In genomic region chr8:49729156-49729555, GRCm38 (mm10) we compare ENCODE assay signal across 23 mouse cellular contexts.
DNase-seq lines count a peak whose midpoint lies in the region; ATAC-seq lines count a peak whose summit lies in the region.
"Had no signal": no experiment of that assay in that cellular context is flagged by ENCODE, and none has a peak within 500 bp of the region (broad histone marks: within the 10 kb centered on the region; RNA-seq: fewer than 3 reads in every experiment).

No protein-coding gene starts in this region.

- no peak overlapping the region for H3K27ac ChIP-seq in forebrain, embryonic 14.5 days (ENCODE audit: low read depth, low read length)
- no peak overlapping the region for H3K27ac ChIP-seq in forebrain, embryonic 10.5 days
- H3K27ac ChIP-seq in neural tube, embryonic 13.5 days (replicated peaks) = peak overlapping the region; percentile 0; the same call in 1 of the 2 replicates
- H3K27ac ChIP-seq in embryonic facial prominence, embryonic 12.5 days = no peak overlapping the region
- H3K27ac ChIP-seq: embryonic facial prominence, embryonic 15.5 days; heart, embryonic 13.5 days; hindbrain, embryonic 15.5 days; kidney, embryonic 15.5 days; left cerebral cortex, adult 2 months; liver, embryonic 13.5 days; midbrain, embryonic 15.5 days had no signal

- no peak for ATAC-seq in forebrain, embryonic 14.5 days
- peak; percentile 80; the same call in 1 of the 2 replicates for ATAC-seq in neural tube, embryonic 13.5 days (ENCODE audit: low read depth)
- ATAC-seq in embryonic facial prominence, embryonic 12.5 days (ENCODE audit: insufficient number of reproducible peaks, insufficient read depth, low FRiP score, low TSS enrichment) = peak; percentile 64; the same call in 1 of the 2 replicates
- ATAC-seq: intestine, embryonic 16.5 days; midbrain, embryonic 15.5 days had no signal

- H3K9ac ChIP-seq in forebrain, embryonic 14.5 days (ENCODE audit: low read length) = no peak overlapping the region
- no peak overlapping the region for H3K9ac ChIP-seq in neural tube, embryonic 13.5 days
- no peak overlapping the region for H3K9ac ChIP-seq in embryonic facial prominence, embryonic 12.5 days
- H3K9ac ChIP-seq: embryonic facial prominence, embryonic 15.5 days; heart, embryonic 13.5 days; hindbrain, embryonic 15.5 days; kidney, embryonic 15.5 days; liver, embryonic 13.5 days; midbrain, embryonic 15.5 days had no signal

- no peaks in the 10 kb centered on the region for H3K27me3 ChIP-seq in forebrain, embryonic 14.5 days (replicated peaks; ENCODE audit: control insufficient read depth, insufficient read depth, low read length)
- no peaks in the 10 kb centered on the region for H3K27me3 ChIP-seq in forebrain, embryonic 10.5 days (ENCODE audit: poor library complexity, severe bottlenecking)
- no peaks in the 10 kb centered on the region for H3K27me3 ChIP-seq in neural tube, embryonic 13.5 days
- H3K27me3 ChIP-seq in embryonic facial prominence, embryonic 12.5 days = no peaks in the 10 kb centered on the region
- H3K27me3 ChIP-seq: embryonic facial prominence, embryonic 15.5 days; heart, embryonic 13.5 days; hindbrain, embryonic 15.5 days; kidney, embryonic 15.5 days; liver, embryonic 13.5 days; midbrain, embryonic 15.5 days had no signal

- 50% methylated on average over 2 of the region's 2 CpGs for WGBS in forebrain, embryonic 14.5 days
- 82% methylated on average over 2 of the region's 2 CpGs for WGBS in forebrain, embryonic 10.5 days
- 19% methylated on average over 2 of the region's 2 CpGs for WGBS in neural tube, embryonic 13.5 days
- WGBS in embryonic facial prominence, embryonic 12.5 days = 35% methylated on average over 2 of the region's 2 CpGs

- H3K4me2 ChIP-seq in forebrain, embryonic 14.5 days (ENCODE audit: low read length) = no peak overlapping the region
- H3K4me2 ChIP-seq in neural tube, embryonic 13.5 days = no peak overlapping the region
- H3K4me2 ChIP-seq in embryonic facial prominence, embryonic 12.5 days (replicated peaks) = no peak overlapping the region
- H3K4me2 ChIP-seq: embryonic facial prominence, embryonic 15.5 days; heart, embryonic 13.5 days; hindbrain, embryonic 15.5 days; kidney, embryonic 15.5 days; liver, embryonic 13.5 days; midbrain, embryonic 15.5 days had no signal

- H3K4me1 ChIP-seq in forebrain, embryonic 14.5 days (ENCODE audit: control insufficient read depth, insufficient read depth, low read length) = no peaks in the 10 kb centered on the region
- H3K4me1 ChIP-seq in forebrain, embryonic 10.5 days = no peaks in the 10 kb centered on the region
- peaks cover 4% of the 10 kb centered on the region; the same call in 1 of the 2 replicates for H3K4me1 ChIP-seq in neural tube, embryonic 13.5 days (replicated peaks)
- H3K4me1 ChIP-seq in embryonic facial prominence, embryonic 12.5 days = no peaks in the 10 kb centered on the region
- H3K4me1 ChIP-seq: embryonic facial prominence, embryonic 15.5 days; heart, embryonic 13.5 days; hindbrain, embryonic 15.5 days; kidney, embryonic 15.5 days; liver, embryonic 13.5 days; midbrain, embryonic 15.5 days had no signal

- peak; percentile 14 for DNase-seq in forebrain, embryonic 14.5 days (ENCODE audit: low spot score)
- no peak for DNase-seq in forebrain, embryonic 10.5 days (ENCODE audit: extremely low spot score, low spot score)
- no peak for DNase-seq in neural tube, embryonic 10.5 days (ENCODE audit: extremely low spot score, low spot score)
- no peak for DNase-seq in kidney, adult 9 months
- no peak for DNase-seq in spleen, postnatal 4 days (ENCODE audit: low spot score in 2 of 2)
- DNase-seq: B cell, adult 2 months; cerebellum, adult 9-10 months; heart, adult 18-20 months; kidney, postnatal 4 days; layer of hippocampus, adult 9-11 months; liver, embryonic 13.5 days; right cerebral cortex, postnatal 14 days; spleen, adult 18-20 months; thymus, adult 2 months had no signal

- no peak overlapping the region for H3K4me3 ChIP-seq in forebrain, embryonic 14.5 days (ENCODE audit: low read depth, low read length)
- no peak overlapping the region for H3K4me3 ChIP-seq in forebrain, embryonic 10.5 days
- no peak overlapping the region for H3K4me3 ChIP-seq in neural tube, embryonic 13.5 days
- no peak overlapping the region for H3K4me3 ChIP-seq in embryonic facial prominence, embryonic 12.5 days
- H3K4me3 ChIP-seq: embryonic facial prominence, embryonic 15.5 days; heart, embryonic 13.5 days; hindbrain, embryonic 15.5 days; kidney, embryonic 15.5 days; left cerebral cortex, adult 2 months; liver, embryonic 13.5 days; midbrain, embryonic 15.5 days had no signal

- H3K36me3 ChIP-seq in forebrain, embryonic 14.5 days (ENCODE audit: control insufficient read depth, insufficient read depth, low read length) = no peaks in the 10 kb centered on the region
- no peaks in the 10 kb centered on the region for H3K36me3 ChIP-seq in forebrain, embryonic 10.5 days (replicated peaks)
- no peaks in the 10 kb centered on the region for H3K36me3 ChIP-seq in neural tube, embryonic 13.5 days
- H3K36me3 ChIP-seq in embryonic facial prominence, embryonic 12.5 days = no peaks in the 10 kb centered on the region
- H3K36me3 ChIP-seq: embryonic facial prominence, embryonic 15.5 days; heart, embryonic 13.5 days; hindbrain, embryonic 15.5 days; kidney, embryonic 15.5 days; liver, embryonic 13.5 days; midbrain, embryonic 15.5 days had no signal

- no peaks in the 10 kb centered on the region for H3K9me3 ChIP-seq in forebrain, embryonic 14.5 days (replicated peaks; ENCODE audit: control insufficient read depth, low read length)
- H3K9me3 ChIP-seq in forebrain, embryonic 10.5 days = no peaks in the 10 kb centered on the region
- no peaks in the 10 kb centered on the region for H3K9me3 ChIP-seq in neural tube, embryonic 13.5 days
- H3K9me3 ChIP-seq in embryonic facial prominence, embryonic 12.5 days = no peaks in the 10 kb centered on the region
- H3K9me3 ChIP-seq: embryonic facial prominence, embryonic 15.5 days; heart, embryonic 13.5 days; hindbrain, embryonic 15.5 days; kidney, embryonic 15.5 days; liver, embryonic 13.5 days; midbrain, embryonic 15.5 days had no signal
